Mouse (Mus musculus): ENCODE measurements around the gene Mpo. TPM values are rescaled to one million over a fixed set of nuclear protein-coding genes. Genes with fewer than 3 reads are reported as not detected.

Mpo gene
- polyA plus RNA-seq, 1 experiment from 2014 or later = 1.7 TPM

DNA sequence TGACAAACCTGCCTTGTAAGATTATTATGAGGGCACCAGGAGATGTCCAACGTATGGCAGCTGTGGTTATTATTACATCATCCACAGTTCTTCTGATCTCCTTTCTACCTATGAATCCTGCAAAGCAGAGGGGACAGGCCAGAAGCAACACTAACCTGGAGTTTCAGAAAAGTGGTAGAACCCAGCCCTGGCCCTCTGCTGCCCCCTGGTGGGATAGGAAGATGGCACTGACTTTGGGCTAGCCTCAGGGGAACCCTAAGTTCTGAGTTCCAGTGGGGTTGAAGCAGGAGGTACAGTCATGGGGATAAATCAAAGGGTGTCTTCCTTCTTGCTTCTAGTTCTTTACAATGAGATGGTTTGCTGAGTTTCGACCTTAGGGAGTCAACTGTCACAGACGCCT lies 22.4 kb upstream of the Mpo start:
- H3K27ac ChIP-seq (ENCODE audit: low read depth) = no peak overlapping the region
- ATAC-seq (replicated peaks; ENCODE audit: low FRiP score, low TSS enrichment, low read depth) (no peak), DNase-seq (ENCODE audit: low spot score) (peak; percentile 89)
- no peak overlapping the region for H3K4me2 ChIP-seq (ENCODE audit: low read length)
- WGBS = 54% methylated on average over 3 of the region's 3 CpGs
- H3K9me3 ChIP-seq (ENCODE audit: control insufficient read depth, low read length) = no peaks in the 10 kb centered on the region
- H3K36me3 ChIP-seq (ENCODE audit: control insufficient read depth, insufficient read depth, low read length) = no peaks in the 10 kb centered on the region
- H3K27me3 ChIP-seq (replicated peaks; ENCODE audit: control insufficient read depth, insufficient read depth, low read length) = peaks cover 10% of the 10 kb centered on the region
- no peak overlapping the region for H3K9ac ChIP-seq (ENCODE audit: low read length)
- no peaks in the 10 kb centered on the region for H3K4me1 ChIP-seq (replicated peaks; ENCODE audit: control insufficient read depth, insufficient read depth, low read length)
- no peak overlapping the region for H3K4me3 ChIP-seq (ENCODE audit: low read depth, low read length)

DNA sequence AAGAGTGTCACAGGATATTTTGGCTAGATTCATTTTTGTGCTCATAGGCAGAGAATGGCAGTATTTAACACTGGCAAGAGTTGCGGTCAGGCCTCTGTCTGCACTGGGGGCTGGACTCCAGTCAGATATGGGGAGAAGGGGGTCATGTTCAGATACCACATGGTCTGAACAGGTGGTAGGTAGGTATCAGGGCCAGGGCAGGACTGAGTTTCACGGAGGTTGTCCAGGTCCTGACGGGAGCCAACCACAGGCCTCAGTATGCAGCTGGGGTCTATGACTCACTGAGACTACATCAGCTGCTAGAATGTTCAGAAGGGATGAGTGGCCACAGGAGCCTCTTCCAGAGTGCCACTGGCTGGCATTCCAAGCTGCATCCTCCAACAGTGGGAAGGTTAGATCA lies 21.0 kb upstream of the Mpo start:
- Histone ChIP-seq H3K9ac (ENCODE audit: low read length) (no peak overlapping the region), H3K4me1 (replicated peaks; ENCODE audit: control insufficient read depth, insufficient read depth, low read length) (no peaks in the 10 kb centered on the region), H3K27ac (ENCODE audit: low read depth) (no peak overlapping the region), H3K4me3 (ENCODE audit: low read depth, low read length) (no peak overlapping the region), H3K27me3 (replicated peaks; ENCODE audit: control insufficient read depth, insufficient read depth, low read length) (no peaks in the 10 kb centered on the region), H3K9me3 (ENCODE audit: control insufficient read depth, low read length) (no peaks in the 10 kb centered on the region), H3K36me3 (ENCODE audit: control insufficient read depth, insufficient read depth, low read length) (no peaks in the 10 kb centered on the region), H3K4me2 (ENCODE audit: low read length) (no peak overlapping the region)
- no peak for DNase-seq (ENCODE audit: low spot score)
- ATAC-seq (replicated peaks; ENCODE audit: low FRiP score, low TSS enrichment, low read depth) = no peak
- WGBS = 84% methylated on average over 3 of the region's 3 CpGs

DNA sequence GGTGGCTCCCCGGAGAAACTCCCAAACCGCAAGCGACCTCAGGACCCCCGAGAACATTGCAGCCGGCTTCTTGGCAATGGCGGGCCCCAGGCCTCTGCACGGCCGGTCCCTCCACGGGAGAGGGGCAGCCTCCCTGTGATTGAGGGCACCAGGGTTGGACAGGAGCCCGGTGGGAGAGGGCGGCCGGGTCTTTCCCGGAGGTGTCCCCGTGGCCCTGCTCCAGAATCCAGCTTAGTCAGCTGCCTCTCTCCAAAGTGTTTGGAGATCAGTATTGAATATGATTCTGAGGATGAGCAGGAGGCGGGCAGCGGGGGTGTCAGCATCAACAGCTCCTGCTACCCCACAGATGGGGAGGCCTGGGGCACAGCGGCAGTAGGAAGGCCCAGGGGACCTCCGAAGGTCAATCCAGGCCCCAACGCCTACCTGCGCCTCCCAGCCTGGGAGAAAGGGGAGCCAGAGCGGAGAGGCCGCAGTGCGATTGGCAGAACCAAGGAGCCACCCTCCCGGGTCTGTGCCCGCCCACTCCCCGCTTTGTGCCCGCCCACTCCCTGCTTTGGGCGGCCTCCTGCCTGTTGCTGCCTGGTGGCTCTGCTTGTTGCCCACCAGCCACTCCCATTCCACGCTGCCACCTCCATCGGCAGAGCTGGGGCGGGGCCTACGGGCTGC lies 15.1 kb upstream of the Mpo start:
- Histone ChIP-seq H3K9ac (ENCODE audit: low read length) (peak overlapping the region; percentile 51), H3K36me3 (ENCODE audit: control insufficient read depth, insufficient read depth, low read length) (no peaks in the 10 kb centered on the region), H3K4me1 (replicated peaks; ENCODE audit: control insufficient read depth, insufficient read depth, low read length) (peaks cover 10% of the 10 kb centered on the region), H3K9me3 (ENCODE audit: control insufficient read depth, low read length) (no peaks in the 10 kb centered on the region), H3K27me3 (replicated peaks; ENCODE audit: control insufficient read depth, insufficient read depth, low read length) (no peaks in the 10 kb centered on the region), H3K4me2 (ENCODE audit: low read length) (peak overlapping the region; percentile 74), H3K4me3 (ENCODE audit: low read depth, low read length) (peak overlapping the region; percentile 41), H3K27ac (ENCODE audit: low read depth) (no peak overlapping the region)
- peak; percentile 88 for DNase-seq (ENCODE audit: low spot score)
- 8% methylated on average over 28 of the region's 32 CpGs for WGBS
- peak; percentile 89 for ATAC-seq (replicated peaks; ENCODE audit: low FRiP score, low TSS enrichment, low read depth)

DNA sequence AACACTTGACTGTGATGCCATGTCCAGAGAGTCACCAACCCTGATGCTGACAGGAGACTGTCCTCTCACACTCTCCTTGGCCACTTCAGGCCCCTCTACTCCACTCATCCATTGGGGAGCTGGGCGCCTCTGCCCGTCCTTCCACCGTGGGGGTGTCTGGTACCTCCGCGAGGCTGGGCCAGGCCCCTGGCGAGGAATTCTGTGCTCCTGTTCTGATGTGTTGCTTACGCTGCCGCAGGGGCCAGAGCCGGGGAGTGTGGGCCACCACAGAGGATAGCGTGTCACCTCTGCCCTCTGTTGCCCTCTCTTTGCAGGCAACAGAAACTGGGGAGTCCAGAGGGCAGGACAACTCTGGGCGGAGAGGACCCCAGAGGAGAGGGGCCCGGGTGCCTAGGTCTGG lies 14.5 kb upstream of the Mpo start:
- H3K9ac ChIP-seq (ENCODE audit: low read length) = peak overlapping the region; percentile 51; the same call in 1 of the 2 replicates
- H3K27ac ChIP-seq (ENCODE audit: low read depth) = no peak overlapping the region
- peak overlapping the region; percentile 74 for H3K4me2 ChIP-seq (ENCODE audit: low read length)
- H3K9me3 ChIP-seq (ENCODE audit: control insufficient read depth, low read length) = no peaks in the 10 kb centered on the region
- WGBS = 30% methylated on average over 12 of the region's 12 CpGs
- no peaks in the 10 kb centered on the region for H3K36me3 ChIP-seq (ENCODE audit: control insufficient read depth, insufficient read depth, low read length)
- ATAC-seq (replicated peaks; ENCODE audit: low FRiP score, low TSS enrichment, low read depth) (peak; percentile 46; the same call in 1 of the 2 replicates), DNase-seq (ENCODE audit: low spot score) (no peak)
- H3K4me1 ChIP-seq (replicated peaks; ENCODE audit: control insufficient read depth, insufficient read depth, low read length) = peaks cover 10% of the 10 kb centered on the region
- no peaks in the 10 kb centered on the region for H3K27me3 ChIP-seq (replicated peaks; ENCODE audit: control insufficient read depth, insufficient read depth, low read length)
- peak overlapping the region; percentile 41 for H3K4me3 ChIP-seq (ENCODE audit: low read depth, low read length)

DNA sequence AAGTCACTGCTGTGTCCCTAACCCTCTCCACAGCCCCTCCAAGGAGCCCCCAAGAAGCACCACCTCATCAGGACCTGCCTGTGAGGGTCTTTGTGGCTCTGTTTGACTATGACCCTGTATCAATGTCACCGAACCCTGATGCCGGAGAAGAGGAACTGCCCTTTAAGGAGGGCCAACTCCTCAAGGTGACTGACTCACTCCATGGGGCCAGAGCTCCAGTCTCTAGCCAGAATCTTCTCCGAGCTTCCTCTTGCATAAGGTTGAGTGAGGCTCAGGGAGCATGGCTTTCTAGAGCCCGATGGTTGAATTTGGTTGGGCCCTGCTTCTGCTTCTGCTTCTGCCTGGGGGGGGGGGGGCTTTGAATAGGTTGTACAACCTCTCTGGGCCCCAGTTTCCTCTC lies 14.0 kb upstream of the Mpo start:
- H3K4me3 ChIP-seq (ENCODE audit: low read depth, low read length) = no peak overlapping the region
- H3K9ac ChIP-seq (ENCODE audit: low read length) = no peak overlapping the region
- no peak for ATAC-seq (replicated peaks; ENCODE audit: low FRiP score, low TSS enrichment, low read depth)
- no peak for DNase-seq (ENCODE audit: low spot score)
- H3K9me3 ChIP-seq (ENCODE audit: control insufficient read depth, low read length) = no peaks in the 10 kb centered on the region
- H3K27ac ChIP-seq (ENCODE audit: low read depth) = no peak overlapping the region
- H3K36me3 ChIP-seq (ENCODE audit: control insufficient read depth, insufficient read depth, low read length) = no peaks in the 10 kb centered on the region
- H3K4me1 ChIP-seq (replicated peaks; ENCODE audit: control insufficient read depth, insufficient read depth, low read length) = peaks cover 10% of the 10 kb centered on the region
- 80% methylated on average over 4 of the region's 4 CpGs for WGBS
- H3K27me3 ChIP-seq (replicated peaks; ENCODE audit: control insufficient read depth, insufficient read depth, low read length) = no peaks in the 10 kb centered on the region
- H3K4me2 ChIP-seq (ENCODE audit: low read length) = no peak overlapping the region

DNA sequence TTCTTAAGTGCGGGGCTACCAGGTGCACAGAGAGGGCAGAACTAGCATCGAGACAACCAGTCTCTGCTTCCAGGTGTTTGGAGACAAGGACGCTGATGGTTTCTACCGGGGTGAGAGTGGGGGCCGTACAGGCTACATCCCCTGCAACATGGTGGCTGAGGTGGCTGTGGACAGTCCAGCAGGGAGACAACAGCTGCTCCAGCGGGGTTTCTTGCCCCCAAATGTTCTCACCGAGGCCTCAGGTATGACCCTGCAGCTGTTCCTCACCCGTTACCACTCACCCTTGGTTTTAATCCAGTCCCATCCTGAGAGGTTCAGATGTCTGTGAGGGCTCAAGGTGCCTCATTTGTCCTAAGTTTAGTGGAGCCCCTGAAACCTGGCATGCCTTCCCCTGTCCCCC lies 13.3 kb upstream of the Mpo start:
- peaks cover 10% of the 10 kb centered on the region for H3K4me1 ChIP-seq (replicated peaks; ENCODE audit: control insufficient read depth, insufficient read depth, low read length)
- 83% methylated on average over 8 of the region's 8 CpGs for WGBS
- no peak overlapping the region for H3K4me2 ChIP-seq (ENCODE audit: low read length)
- DNase-seq (ENCODE audit: low spot score) = no peak
- H3K36me3 ChIP-seq (ENCODE audit: control insufficient read depth, insufficient read depth, low read length) = no peaks in the 10 kb centered on the region
- ATAC-seq (replicated peaks; ENCODE audit: low FRiP score, low TSS enrichment, low read depth) = no peak
- no peaks in the 10 kb centered on the region for H3K27me3 ChIP-seq (replicated peaks; ENCODE audit: control insufficient read depth, insufficient read depth, low read length)
- H3K9ac ChIP-seq (ENCODE audit: low read length) = no peak overlapping the region
- H3K4me3 ChIP-seq (ENCODE audit: low read depth, low read length) = no peak overlapping the region
- no peak overlapping the region for H3K27ac ChIP-seq (ENCODE audit: low read depth)
- H3K9me3 ChIP-seq (ENCODE audit: control insufficient read depth, low read length) = no peaks in the 10 kb centered on the region

DNA sequence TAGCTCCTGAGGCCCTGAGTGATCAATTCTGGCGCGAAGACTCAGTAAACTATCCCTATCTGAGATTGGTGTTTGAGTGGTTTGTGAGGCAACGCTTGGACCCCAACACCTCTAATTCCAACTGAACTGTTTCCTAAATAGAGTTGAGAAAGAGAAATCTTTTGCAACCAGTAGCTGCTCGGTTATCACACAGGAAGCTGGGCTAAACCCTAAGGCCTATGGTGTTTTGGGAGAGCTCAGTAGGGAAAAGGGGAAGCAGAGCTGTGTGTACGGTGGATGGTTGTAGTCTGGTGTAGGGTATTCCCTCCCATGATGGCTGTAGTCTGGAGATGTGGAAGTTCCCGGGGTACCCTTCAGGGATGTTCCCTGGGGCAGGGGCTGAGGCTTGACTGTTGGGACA lies 3.3 kb upstream of the Mpo start:
- H3K9ac ChIP-seq (ENCODE audit: low read length) = no peak overlapping the region
- H3K36me3 ChIP-seq (ENCODE audit: control insufficient read depth, insufficient read depth, low read length) = no peaks in the 10 kb centered on the region
- H3K4me2 ChIP-seq (ENCODE audit: low read length) = no peak overlapping the region
- no peak overlapping the region for H3K27ac ChIP-seq (ENCODE audit: low read depth)
- no peak for ATAC-seq (replicated peaks; ENCODE audit: low FRiP score, low TSS enrichment, low read depth)
- peaks cover 4% of the 10 kb centered on the region; the same call in 1 of the 2 replicates for H3K4me1 ChIP-seq (replicated peaks; ENCODE audit: control insufficient read depth, insufficient read depth, low read length)
- no peaks in the 10 kb centered on the region for H3K9me3 ChIP-seq (ENCODE audit: control insufficient read depth, low read length)
- no peak for DNase-seq (ENCODE audit: low spot score)
- WGBS = 87% methylated on average over 6 of the region's 6 CpGs
- no peaks in the 10 kb centered on the region for H3K27me3 ChIP-seq (replicated peaks; ENCODE audit: control insufficient read depth, insufficient read depth, low read length)
- H3K4me3 ChIP-seq (ENCODE audit: low read depth, low read length) = no peak overlapping the region

DNA sequence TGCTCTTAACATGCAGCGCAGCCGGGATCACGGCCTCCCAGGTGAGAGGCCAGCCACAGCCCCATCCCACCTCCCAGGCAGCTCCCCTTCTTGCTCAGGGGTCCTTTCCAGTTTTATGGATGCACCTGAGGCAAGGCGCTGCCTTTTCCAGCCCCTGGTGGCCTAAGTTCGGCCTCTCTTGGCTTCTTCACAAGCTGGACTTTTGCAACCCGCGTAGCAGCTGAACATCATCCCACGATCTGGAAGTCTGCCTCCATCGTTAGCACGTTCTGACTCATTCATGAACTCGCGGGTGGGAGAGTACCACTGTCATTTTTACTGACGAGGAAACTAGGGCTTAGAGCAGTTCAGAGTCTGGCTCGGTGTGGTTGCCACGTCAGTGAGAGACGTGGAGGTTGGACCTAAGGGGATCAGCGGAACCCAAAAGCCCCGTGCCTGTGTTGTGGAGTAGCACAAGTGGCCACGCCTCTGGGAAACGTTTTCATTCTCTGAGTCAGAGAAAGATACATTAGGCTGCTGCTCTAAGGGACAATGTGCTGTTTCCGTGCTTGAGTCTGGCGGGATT lies 8.4 kb downstream of the Mpo start:
- DNase-seq (ENCODE audit: low spot score) (no peak), ATAC-seq (replicated peaks; ENCODE audit: low FRiP score, low TSS enrichment, low read depth) (no peak)
- 82% methylated on average over 22 of the region's 22 CpGs for WGBS
- Histone ChIP-seq H3K9me3 (ENCODE audit: control insufficient read depth, low read length) (no peaks in the 10 kb centered on the region), H3K4me2 (ENCODE audit: low read length) (no peak overlapping the region), H3K27me3 (replicated peaks; ENCODE audit: control insufficient read depth, insufficient read depth, low read length) (no peaks in the 10 kb centered on the region), H3K36me3 (ENCODE audit: control insufficient read depth, insufficient read depth, low read length) (no peaks in the 10 kb centered on the region), H3K4me1 (replicated peaks; ENCODE audit: control insufficient read depth, insufficient read depth, low read length) (no peaks in the 10 kb centered on the region), H3K4me3 (ENCODE audit: low read depth, low read length) (no peak overlapping the region), H3K27ac (ENCODE audit: low read depth) (no peak overlapping the region), H3K9ac (ENCODE audit: low read length) (no peak overlapping the region)

DNA sequence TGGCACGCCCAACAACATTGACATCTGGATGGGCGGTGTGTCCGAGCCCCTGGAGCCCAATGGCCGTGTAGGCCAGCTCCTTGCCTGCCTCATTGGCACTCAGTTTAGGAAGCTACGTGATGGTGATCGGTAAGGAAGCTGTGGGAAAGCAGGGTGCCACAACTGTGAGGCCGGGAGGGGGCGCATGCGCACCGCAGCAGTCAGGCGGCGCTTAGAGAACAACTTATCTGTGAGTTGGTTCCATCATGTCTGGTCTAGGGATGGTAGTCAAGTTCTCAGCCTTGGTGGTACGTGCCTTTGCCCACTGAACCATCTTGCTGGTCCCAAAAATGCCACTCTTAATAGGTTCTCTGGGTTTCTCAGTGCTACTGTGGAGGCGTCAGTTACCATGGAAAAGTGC lies 9.2 kb downstream of the Mpo start:
- H3K4me3 ChIP-seq (ENCODE audit: low read depth, low read length) = no peak overlapping the region
- H3K9ac ChIP-seq (ENCODE audit: low read length) = no peak overlapping the region
- H3K9me3 ChIP-seq (ENCODE audit: control insufficient read depth, low read length) = no peaks in the 10 kb centered on the region
- H3K36me3 ChIP-seq (ENCODE audit: control insufficient read depth, insufficient read depth, low read length) = no peaks in the 10 kb centered on the region
- no peaks in the 10 kb centered on the region for H3K4me1 ChIP-seq (replicated peaks; ENCODE audit: control insufficient read depth, insufficient read depth, low read length)
- H3K4me2 ChIP-seq (ENCODE audit: low read length) = no peak overlapping the region
- ATAC-seq (replicated peaks; ENCODE audit: low FRiP score, low TSS enrichment, low read depth) (no peak), DNase-seq (ENCODE audit: low spot score) (no peak)
- no peaks in the 10 kb centered on the region for H3K27me3 ChIP-seq (replicated peaks; ENCODE audit: control insufficient read depth, insufficient read depth, low read length)
- 51% methylated on average over 14 of the region's 14 CpGs for WGBS
- H3K27ac ChIP-seq (ENCODE audit: low read depth) = no peak overlapping the region

Data from intestine, embryonic 14.5 days (tissue).